Mouse (Mus musculus): Measurements from ENCODE around the gene Fbxw7.

- no peak for TF ChIP-seq EP300 (IDR thresholded peaks at IDR 0.05; ENCODE audit: low read depth)
- TF ChIP-seq CTCF (IDR thresholded peaks at IDR 0.05; ENCODE audit: low read depth), result no peak
Observed at GRCm38 (mm10) chr3:84930683-84931082, 115.6 kb downstream of the Fbxw7 start.
